Mouse (Mus musculus) thymus, adult 2 months (tissue): ENCODE results near the gene Fbxl13. TPM values are rescaled to one million over a fixed set of nuclear protein-coding genes. Genes with fewer than 3 reads are reported as not detected.

Experiments used
- DNase-seq: peaks from one replicate; pipeline ENCODE4 v3.0.0; 2021
- H3K27ac ChIP-seq: fragments of 200-500 bp; 2 replicates; pipeline ENCODE4 v1.5.1; 2012; ENCODE audit warnings: low read length, control low read depth; ENCODE audit not compliant: control insufficient read depth, insufficient read depth
- H3K27me3 ChIP-seq: fragments of 200-500 bp; 2 replicates; pipeline ENCODE4 v1.6.1; 2012; ENCODE audit warnings: mild to moderate bottlenecking, low read length, moderate library complexity, mixed read lengths; ENCODE audit not compliant: control insufficient read depth, insufficient read depth
- H3K36me3 ChIP-seq: fragments of 200-500 bp; 2 replicates; pipeline ENCODE4 v1.6.1; 2012; ENCODE audit warnings: mild to moderate bottlenecking, low read length, moderate library complexity; ENCODE audit not compliant: control insufficient read depth, insufficient read depth
- H3K4me1 ChIP-seq: fragments of 200-500 bp; replicated peaks from 2 replicates; pipeline ENCODE4 v1.6.1; 2012; ENCODE audit warnings: low read length; ENCODE audit not compliant: control insufficient read depth, insufficient read depth
- H3K4me3 ChIP-seq: fragments of 200-500 bp; 2 replicates; pipeline ENCODE4 v1.5.1; 2012; ENCODE audit warnings: mild to moderate bottlenecking, low read length, control low read depth, moderate library complexity; ENCODE audit not compliant: control insufficient read depth, insufficient read depth
- CTCF ChIP-seq: fragments of 200-500 bp; IDR thresholded peaks from 2 replicates; pipeline ENCODE4 v1.5.1; 2012; ENCODE audit warnings: mild to moderate bottlenecking, control low read depth, low read length, moderate library complexity, borderline replicate concordance; ENCODE audit not compliant: control insufficient read depth, poor library complexity, insufficient read depth; ENCODE audit errors: extremely low read depth
- POLR2A ChIP-seq: fragments of 200-500 bp; IDR thresholded peaks from 2 replicates; pipeline ENCODE4 v1.6.1; 2012; ENCODE audit warnings: mild to moderate bottlenecking, low read length, control low read depth, moderate library complexity; ENCODE audit not compliant: control insufficient read depth, poor library complexity, insufficient read depth; ENCODE audit errors: extremely low read depth
- WGBS: fragments of 180-500 bp; shearing (Covaris S2); methylation state at CpG from one replicate; pipeline ENCODE4 v1.1.7; 2018; 5-methylcytosine and 5-hydroxymethylcytosine counted together
- polyA plus RNA-seq: library from polyadenylated mRNA; depleted of rRNA; stranded (reverse); fragments of >200 nt; gene quantifications from 2 replicates; pipeline ENCODE4 v1.2.3, GENCODE M21; 2012

Gene Fbxl13
- polyA plus RNA-seq, 1 experiment, result 0.12 TPM

- Histone ChIP-seq H3K27ac (no peak overlapping the region; the same call in 1 of the 2 replicates), H3K36me3 (no peaks in the 10 kb centered on the region), H3K27me3 (no peaks in the 10 kb centered on the region), H3K4me3 (no peak overlapping the region), H3K4me1 (no peaks in the 10 kb centered on the region)
- no peak for DNase-seq
- TF ChIP-seq POLR2A (no peak), CTCF (no peak)
- 77% methylated on average over 15 of the region's 15 CpGs for WGBS
These were observed 117.2 kb downstream of the Fbxl13 start for GRCm38 (mm10) chr5:21528068-21528842.

DNA sequence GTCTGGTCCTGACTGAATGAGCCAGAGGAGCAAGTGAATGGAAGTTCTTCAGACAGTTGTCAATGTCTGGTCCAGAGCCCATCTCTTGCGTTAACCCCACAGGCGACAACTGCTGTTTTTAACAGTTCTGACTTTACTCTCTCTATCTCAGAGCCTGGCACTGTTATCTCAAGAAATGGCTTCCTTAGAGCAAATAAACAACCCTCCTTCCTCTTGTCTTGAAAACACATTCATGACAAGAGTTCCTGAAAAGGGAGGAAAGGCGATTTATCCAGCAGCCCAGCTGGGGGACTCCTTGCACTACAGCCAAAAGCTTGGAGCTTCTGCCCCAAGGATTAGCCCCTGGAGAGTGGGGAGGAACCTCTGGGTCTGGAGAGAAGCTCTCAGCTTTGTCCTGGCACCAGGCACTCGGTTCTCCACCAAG, 117.9 kb downstream of the Fbxl13 start:
- no peak for DNase-seq

DNA sequence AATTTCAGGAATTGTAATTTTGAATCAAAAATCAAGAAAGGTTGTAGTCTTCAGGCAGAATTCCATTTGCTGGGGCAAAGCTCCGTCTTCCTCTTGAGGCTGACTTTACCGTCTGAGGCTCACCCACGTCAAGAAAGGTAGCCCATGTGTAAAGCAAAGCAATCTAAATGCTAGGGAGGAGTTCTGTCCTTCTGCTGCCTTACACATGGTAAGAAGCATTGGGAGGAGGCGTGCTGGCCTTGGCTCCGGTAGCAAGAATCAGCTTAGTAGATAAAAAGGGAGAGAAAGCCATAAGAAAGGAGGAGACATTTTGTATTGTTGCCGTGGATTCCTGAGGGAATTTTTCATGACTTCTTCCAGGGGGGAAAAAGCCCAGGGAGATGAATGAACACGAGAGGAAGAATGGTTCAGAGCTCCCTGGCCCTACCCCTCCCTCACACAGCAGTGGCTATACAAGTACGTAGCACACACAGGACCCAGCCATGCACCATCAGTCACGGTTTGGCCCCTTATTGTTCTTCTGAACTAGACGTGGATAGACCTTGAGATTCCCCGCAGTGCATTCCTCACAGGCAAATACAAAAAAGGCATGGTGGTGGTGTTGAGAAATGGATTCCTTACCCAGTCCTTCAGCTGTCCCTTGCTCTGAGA, 118.5 kb downstream of the Fbxl13 start:
- H3K4me1 ChIP-seq, result no peaks in the 10 kb centered on the region
- no peaks in the 10 kb centered on the region for H3K36me3 ChIP-seq
- TF ChIP-seq CTCF, result no peak
- TF ChIP-seq POLR2A, result no peak
- WGBS, result 89% methylated on average over 11 of the region's 11 CpGs
- H3K27ac ChIP-seq, result no peak overlapping the region
- no peaks in the 10 kb centered on the region for H3K27me3 ChIP-seq
- H3K4me3 ChIP-seq, result no peak overlapping the region
- no peak for DNase-seq

More for the DNA sequence above, 117.9 kb downstream of the Fbxl13 start:
- H3K4me3 ChIP-seq, result no peak overlapping the region
- no peaks in the 10 kb centered on the region for H3K27me3 ChIP-seq
- 89% methylated on average over 4 of the region's 4 CpGs for WGBS
- no peaks in the 10 kb centered on the region for H3K4me1 ChIP-seq
- H3K36me3 ChIP-seq, result no peaks in the 10 kb centered on the region
- no peak overlapping the region for H3K27ac ChIP-seq
- TF ChIP-seq POLR2A (no peak), CTCF (no peak)

DNA sequence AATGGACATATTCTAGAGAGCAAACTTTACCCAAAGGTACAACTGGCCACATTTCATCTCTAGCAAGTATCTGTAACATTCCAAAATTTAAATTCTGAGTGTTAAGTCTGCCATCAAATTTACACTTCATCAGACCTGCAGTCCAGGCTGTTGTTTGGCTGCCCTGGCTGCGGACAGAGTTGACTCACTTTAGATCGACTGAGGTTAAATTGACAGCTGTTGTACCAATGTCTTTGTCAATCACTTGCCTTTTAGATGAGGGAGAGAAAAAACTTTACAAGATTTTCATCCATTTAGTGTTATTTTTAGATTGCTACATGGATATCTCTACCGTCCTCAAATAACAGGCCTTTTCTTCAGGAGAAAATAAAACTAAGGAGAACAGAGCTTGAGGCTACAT, 126.3 kb downstream of the Fbxl13 start:
- no peak overlapping the region for H3K4me3 ChIP-seq
- no peaks in the 10 kb centered on the region for H3K4me1 ChIP-seq
- WGBS, result 99% methylated on average over 3 of the region's 3 CpGs
- DNase-seq, result no peak
- no peaks in the 10 kb centered on the region for H3K27me3 ChIP-seq
- no peak overlapping the region for H3K27ac ChIP-seq
- no peaks in the 10 kb centered on the region for H3K36me3 ChIP-seq
- TF ChIP-seq CTCF (no peak), POLR2A (no peak)

DNA sequence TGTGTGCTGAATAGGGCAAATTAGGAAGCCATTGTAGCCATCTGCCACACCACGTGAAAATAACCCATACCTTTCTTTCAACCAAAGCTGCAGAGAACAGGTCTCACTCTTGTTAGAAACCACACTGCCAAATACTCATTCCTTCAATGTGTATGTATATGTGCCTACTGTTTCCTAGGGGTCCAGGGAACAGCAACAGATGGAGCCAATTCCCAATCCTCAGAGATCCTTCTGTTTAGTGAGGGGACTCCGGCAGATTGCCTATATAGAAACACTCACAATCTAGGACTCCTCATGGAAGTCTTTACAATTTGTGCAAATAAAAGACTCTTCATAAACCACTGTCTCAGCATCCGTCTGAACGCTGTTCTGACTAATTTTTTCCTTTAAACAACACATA, 127.2 kb downstream of the Fbxl13 start:
- TF ChIP-seq POLR2A (no peak), CTCF (no peak)
- Histone ChIP-seq H3K27ac (no peak overlapping the region), H3K27me3 (no peaks in the 10 kb centered on the region), H3K36me3 (no peaks in the 10 kb centered on the region), H3K4me3 (no peak overlapping the region), H3K4me1 (no peaks in the 10 kb centered on the region)
- WGBS, result 92% methylated on average over 4 of the region's 4 CpGs
- no peak for DNase-seq

GRCm38 (mm10) chr5:21517562-21517961, 127.9 kb downstream of the Fbxl13 start:
- TF ChIP-seq CTCF, result no peak
- no peak for TF ChIP-seq POLR2A
- DNase-seq, result no peak
- H3K27me3 ChIP-seq, result no peaks in the 10 kb centered on the region
- no peaks in the 10 kb centered on the region for H3K36me3 ChIP-seq
- no peak overlapping the region for H3K4me3 ChIP-seq
- WGBS, result 84% methylated on average over 2 of the region's 2 CpGs
- H3K4me1 ChIP-seq, result no peaks in the 10 kb centered on the region
- no peak overlapping the region for H3K27ac ChIP-seq
